ENCODE assay signal across 12 mouse cellular contexts in the genomic region with DNA sequence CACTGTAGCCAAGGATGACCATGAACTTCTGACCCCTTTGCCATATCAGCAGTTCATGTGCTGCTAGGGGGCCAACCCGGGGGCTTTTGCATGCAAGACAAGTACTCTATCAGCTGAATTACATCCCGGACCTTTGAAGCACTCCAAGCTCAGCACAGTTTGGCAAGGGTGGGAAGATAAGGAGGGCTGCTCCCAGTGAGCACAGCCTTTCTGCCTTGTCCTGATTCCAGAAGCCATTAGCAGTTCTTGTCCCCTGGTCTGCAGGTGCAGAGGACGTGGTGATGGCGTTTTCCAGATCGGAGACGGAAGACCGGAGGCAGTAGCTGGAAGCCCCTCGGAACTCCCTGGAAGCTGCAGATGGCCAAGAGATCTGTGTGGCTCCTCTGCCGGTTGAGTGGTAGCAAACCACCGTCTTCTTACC. TPM values are rescaled to one million over a fixed set of nuclear protein-coding genes. Genes with fewer than 3 reads are reported as not detected.
DNase-seq lines count a peak whose midpoint lies in the region; ATAC-seq and TF ChIP-seq lines count a peak whose summit lies in the region.
"Had no signal": no experiment of that assay in that cellular context is flagged by ENCODE, and none has a peak within 500 bp of the region (broad histone marks: within the 10 kb centered on the region; RNA-seq: fewer than 3 reads in every experiment).

No protein-coding gene starts in this region.

- H3K9ac ChIP-seq in forebrain, embryonic 12.5 days = no peak overlapping the region
- H3K9ac ChIP-seq in forebrain, embryonic 11.5 days (ENCODE audit: low read length) = no peak overlapping the region
- no peak overlapping the region for H3K9ac ChIP-seq in hindbrain, embryonic 12.5 days
- H3K9ac ChIP-seq in midbrain, embryonic 16.5 days (ENCODE audit: low read depth, low read length) = no peak overlapping the region
- H3K9ac ChIP-seq: liver, postnatal 0 days had no signal

- peaks cover 45% of the 10 kb centered on the region for H3K4me1 ChIP-seq in forebrain, embryonic 12.5 days
- peaks cover 18% of the 10 kb centered on the region for H3K4me1 ChIP-seq in forebrain, embryonic 11.5 days (replicated peaks; ENCODE audit: control insufficient read depth, insufficient read depth, low read length)
- H3K4me1 ChIP-seq in hindbrain, embryonic 12.5 days = peaks cover 50% of the 10 kb centered on the region
- peaks cover 20% of the 10 kb centered on the region for H3K4me1 ChIP-seq in midbrain, embryonic 16.5 days (ENCODE audit: control insufficient read depth, insufficient read depth, low read length)

- no peak overlapping the region for H3K4me3 ChIP-seq in forebrain, embryonic 12.5 days (replicated peaks)
- H3K4me3 ChIP-seq in forebrain, embryonic 11.5 days (ENCODE audit: low read depth, low read length) = no peak overlapping the region
- no peak overlapping the region; the same call in 1 of the 2 replicates for H3K4me3 ChIP-seq in left cerebral cortex, adult 2 months
- no peak overlapping the region for H3K4me3 ChIP-seq in hindbrain, embryonic 12.5 days
- H3K4me3 ChIP-seq in midbrain, embryonic 16.5 days (ENCODE audit: low read depth, low read length) = no peak overlapping the region

- H3K36me3 ChIP-seq in forebrain, embryonic 12.5 days (replicated peaks) = peaks cover 17% of the 10 kb centered on the region
- no peaks in the 10 kb centered on the region for H3K36me3 ChIP-seq in forebrain, embryonic 11.5 days (ENCODE audit: control insufficient read depth, insufficient read depth, low read length)
- peaks cover 13% of the 10 kb centered on the region for H3K36me3 ChIP-seq in hindbrain, embryonic 12.5 days
- H3K36me3 ChIP-seq in midbrain, embryonic 16.5 days (ENCODE audit: control insufficient read depth, insufficient read depth, low read length) = peaks cover 4% of the 10 kb centered on the region; the same call in 1 of the 2 replicates

- H3K27me3 ChIP-seq in forebrain, embryonic 12.5 days = no peaks in the 10 kb centered on the region
- no peaks in the 10 kb centered on the region for H3K27me3 ChIP-seq in forebrain, embryonic 11.5 days (ENCODE audit: control insufficient read depth, insufficient read depth, low read length)
- no peaks in the 10 kb centered on the region for H3K27me3 ChIP-seq in hindbrain, embryonic 12.5 days
- no peaks in the 10 kb centered on the region for H3K27me3 ChIP-seq in midbrain, embryonic 16.5 days (ENCODE audit: control insufficient read depth, insufficient read depth, low read depth, low read length)

- no peak for TF ChIP-seq CTCF in left cerebral cortex, adult 2 months (IDR thresholded peaks at IDR 0.05)

- intact Hi-C loops in left cerebral cortex, adult 2 months (cut with DNase I) = no loop called here

- 90% methylated on average over 10 of the region's 10 CpGs for WGBS in forebrain, embryonic 12.5 days
- WGBS in forebrain, embryonic 11.5 days = 93% methylated on average over 10 of the region's 10 CpGs
- 86% methylated on average over 10 of the region's 10 CpGs for WGBS in hindbrain, embryonic 12.5 days
- 81% methylated on average over 10 of the region's 10 CpGs for WGBS in midbrain, embryonic 16.5 days

- no peak for ATAC-seq in forebrain, embryonic 12.5 days (ENCODE audit: low FRiP score)
- ATAC-seq in forebrain, embryonic 11.5 days (replicated peaks; ENCODE audit: low FRiP score) = no peak
- no peak for ATAC-seq in hindbrain, embryonic 12.5 days (ENCODE audit: low FRiP score)
- no peak for ATAC-seq in midbrain, embryonic 16.5 days
- ATAC-seq: liver, postnatal 0 days had no signal

- H3K27ac ChIP-seq in forebrain, embryonic 12.5 days = peak overlapping the region; percentile 89; the same call in 1 of the 2 replicates
- no peak overlapping the region for H3K27ac ChIP-seq in forebrain, embryonic 11.5 days (ENCODE audit: low read depth, low read length)
- H3K27ac ChIP-seq in left cerebral cortex, adult 2 months = peak overlapping the region; percentile 96
- H3K27ac ChIP-seq in hindbrain, embryonic 12.5 days = peak overlapping the region; percentile 91
- peak overlapping the region; percentile 50; the same call in 1 of the 2 replicates for H3K27ac ChIP-seq in midbrain, embryonic 16.5 days (ENCODE audit: low read length)

- H3K4me2 ChIP-seq in forebrain, embryonic 12.5 days = no peak overlapping the region
- no peak overlapping the region for H3K4me2 ChIP-seq in forebrain, embryonic 11.5 days (ENCODE audit: low read depth, low read length, severe bottlenecking)
- H3K4me2 ChIP-seq in hindbrain, embryonic 12.5 days (replicated peaks) = peak overlapping the region; percentile 11; the same call in 1 of the 2 replicates
- peak overlapping the region; percentile 26; the same call in 1 of the 2 replicates for H3K4me2 ChIP-seq in midbrain, embryonic 16.5 days (ENCODE audit: low read length)

- no peaks in the 10 kb centered on the region for H3K9me3 ChIP-seq in forebrain, embryonic 12.5 days
- H3K9me3 ChIP-seq in forebrain, embryonic 11.5 days (ENCODE audit: control insufficient read depth, low read length) = no peaks in the 10 kb centered on the region; the same call in 1 of the 2 replicates
- no peaks in the 10 kb centered on the region for H3K9me3 ChIP-seq in hindbrain, embryonic 12.5 days (replicated peaks)
- H3K9me3 ChIP-seq in midbrain, embryonic 16.5 days (replicated peaks; ENCODE audit: control insufficient read depth, low read length, poor library complexity, severe bottlenecking) = peaks cover 3% of the 10 kb centered on the region; the same call in 1 of the 2 replicates

- no peak for DNase-seq in forebrain, embryonic 11.5 days (ENCODE audit: low spot score)
- DNase-seq in left cerebral cortex, adult 2 months (ENCODE audit: extremely low spot score in 1 of 2, low spot score in 2 of 2) = no peak
- DNase-seq in left cerebral cortex, adult 8-10 months (ENCODE audit: low spot score in 2 of 2) = no peak
- no peak for DNase-seq in MN1 (ENCODE audit: low spot score)
- no peak for DNase-seq in frontal cortex, postnatal 10 days (ENCODE audit: low spot score in 2 of 2)
- DNase-seq: adrenal gland, postnatal 10 days; liver, postnatal 0 days; right cerebral cortex, postnatal 4 days; thymus, adult 2 months had no signal

RNA-seq across cellular contexts. Expression of a gene that starts 22.3 kb away (rescaled TPM):
- 58.1 and 75.4 TPM in 2 replicates for polyA plus RNA-seq in forebrain, embryonic 12.5 days (2016; fragmentation: Nextera tagmentation; extraction: Ambion mirVana)
- 48.1 and 48.4 TPM in 2 replicates for polyA plus RNA-seq in forebrain, embryonic 11.5 days (2014; fragmentation: Nextera tagmentation; extraction: Ambion mirVana)
- total RNA-seq in left cerebral cortex, adult 2 months (2021) = 1,000 to 10,000 TPM; 1,405 to 1,413 TPM
- total RNA-seq in left cerebral cortex, adult 8-10 months (2022) = 1,000 to 10,000 TPM; 1,199 to 1,281 (median 1,221) TPM
- polyA plus RNA-seq in hindbrain, embryonic 12.5 days (2016; fragmentation: Nextera tagmentation; extraction: Ambion mirVana) = 135 and 138 TPM in 2 replicates
- 80.2 and 99.8 TPM in 2 replicates for polyA plus RNA-seq in midbrain, embryonic 16.5 days (2015; fragmentation: Nextera tagmentation; extraction: Ambion mirVana)

RNA-seq across cellular contexts. Expression of a gene that starts 45.9 kb away (rescaled TPM):
- 83.9 and 84.8 TPM in 2 replicates for polyA plus RNA-seq in forebrain, embryonic 12.5 days (2016; fragmentation: Nextera tagmentation; extraction: Ambion mirVana)
- polyA plus RNA-seq in forebrain, embryonic 11.5 days (2014; fragmentation: Nextera tagmentation; extraction: Ambion mirVana) = 71.7 and 72.1 TPM in 2 replicates
- 10 to 100 TPM; 35.3 to 35.9 TPM for total RNA-seq in left cerebral cortex, adult 2 months (2021)
- 10 to 100 TPM; 29.0 to 40.0 (median 33.0) TPM for total RNA-seq in left cerebral cortex, adult 8-10 months (2022)
- polyA plus RNA-seq in hindbrain, embryonic 12.5 days (2016; fragmentation: Nextera tagmentation; extraction: Ambion mirVana) = 79.0 and 87.1 TPM in 2 replicates
- 111 TPM in 2 replicates for polyA plus RNA-seq in midbrain, embryonic 16.5 days (2015; fragmentation: Nextera tagmentation; extraction: Ambion mirVana)

Comparison
In these comparisons a context has a peak if more than half of its experiments do, and no peak if none do; other contexts are left out.
1. H3K4me2 ChIP-seq: peak in hindbrain, embryonic 12.5 days (single experiment) and midbrain, embryonic 16.5 days (single experiment); none in forebrain, embryonic 12.5 days (single experiment) and forebrain, embryonic 11.5 days (single experiment).